Mouse (Mus musculus) limb, embryonic 10.5 days (tissue): ENCODE measurements around the gene Fam214a. TPM values are rescaled to one million over a fixed set of nuclear protein-coding genes. Genes with fewer than 3 reads are reported as not detected.

ENCODE experiments used
- DNase-seq: peaks from one replicate; pipeline ENCODE4 v3.0.0-alpha.2; 2017; ENCODE audit warnings: low spot score
- H3K27ac ChIP-seq: fragments of 300-500 bp; sonication (generic); 2 replicates; pipeline ENCODE4 v1.5.1; 2016; ENCODE audit warnings: mild to moderate bottlenecking
- H3K27me3 ChIP-seq: fragments of 300-500 bp; sonication (generic); 2 replicates; pipeline ENCODE4 v1.6.1; 2016; ENCODE audit warnings: low read depth, mild to moderate bottlenecking; ENCODE audit not compliant: poor library complexity, severe bottlenecking
- H3K36me3 ChIP-seq: fragments of 300-500 bp; sonication (generic); 2 replicates; pipeline ENCODE4 v1.6.1; 2016; ENCODE audit warnings: mild to moderate bottlenecking, moderate library complexity
- H3K4me1 ChIP-seq: fragments of 300-500 bp; sonication (generic); 2 replicates; pipeline ENCODE4 v1.6.1; 2016
- H3K4me3 ChIP-seq: fragments of 300-500 bp; sonication (generic); 2 replicates; pipeline ENCODE4 v1.5.1; 2016; ENCODE audit warnings: mild to moderate bottlenecking, moderate library complexity
- H3K9me3 ChIP-seq: fragments of 300-500 bp; sonication (generic); replicated peaks from 2 replicates; pipeline ENCODE4 v1.6.1; 2016; ENCODE audit warnings: mild to moderate bottlenecking
- WGBS: fragments of 180-500 bp; shearing (Covaris S2); methylation state at CpG from one replicate; pipeline ENCODE4 v1.1.7; 2016; 5-methylcytosine and 5-hydroxymethylcytosine counted together
- polyA plus RNA-seq: library from polyadenylated mRNA; unstranded; fragments of >200 nt; fragmentation: Nextera tagmentation; extraction: Ambion mirVana; gene quantifications from 2 replicates; pipeline ENCODE4 v1.2.1, GENCODE M21; 2016

Fam214a gene
- polyA plus RNA-seq, 1 experiment from 2014 or later = 6.4 TPM

GRCm38 (mm10) chr9:75049100-75049499 lies 96.4 kb downstream of the Fam214a start:
- H3K4me3 ChIP-seq = no peak overlapping the region
- no peaks in the 10 kb centered on the region for H3K9me3 ChIP-seq
- H3K4me1 ChIP-seq = no peaks in the 10 kb centered on the region
- WGBS = 90% methylated on average over 3 of the region's 3 CpGs
- DNase-seq = no peak
- H3K36me3 ChIP-seq = peaks cover 38% of the 10 kb centered on the region
- H3K27ac ChIP-seq = no peak overlapping the region
- no peaks in the 10 kb centered on the region for H3K27me3 ChIP-seq

GRCm38 (mm10) chr9:75050003-75050402 lies 97.3 kb downstream of the Fam214a start:
- Histone ChIP-seq H3K4me3 (no peak overlapping the region), H3K27ac (no peak overlapping the region), H3K9me3 (no peaks in the 10 kb centered on the region), H3K4me1 (no peaks in the 10 kb centered on the region), H3K27me3 (no peaks in the 10 kb centered on the region), H3K36me3 (peaks cover 44% of the 10 kb centered on the region)
- 49% methylated on average over 3 of the region's 3 CpGs for WGBS
- DNase-seq = peak; percentile 45

GRCm38 (mm10) chr9:75051841-75052240 lies 99.2 kb downstream of the Fam214a start:
- no peaks in the 10 kb centered on the region for H3K27me3 ChIP-seq
- WGBS = 93% methylated on average over 4 of the region's 4 CpGs
- no peak overlapping the region for H3K27ac ChIP-seq
- no peaks in the 10 kb centered on the region for H3K9me3 ChIP-seq
- DNase-seq = no peak
- no peak overlapping the region for H3K4me3 ChIP-seq
- peaks cover 40% of the 10 kb centered on the region for H3K36me3 ChIP-seq
- H3K4me1 ChIP-seq = no peaks in the 10 kb centered on the region

- no peaks in the 10 kb centered on the region for H3K4me1 ChIP-seq
- H3K36me3 ChIP-seq = peaks cover 60% of the 10 kb centered on the region
- H3K27ac ChIP-seq = no peak overlapping the region
- H3K9me3 ChIP-seq = no peaks in the 10 kb centered on the region
- 92% methylated on average over 5 of the region's 5 CpGs for WGBS
- DNase-seq = no peak
- H3K27me3 ChIP-seq = no peaks in the 10 kb centered on the region
- H3K4me3 ChIP-seq = no peak overlapping the region
Observed at GRCm38 (mm10) chr9:75055046-75055445, 102.4 kb downstream of the Fam214a start.

- no peak overlapping the region for H3K27ac ChIP-seq
Observed at GRCm38 (mm10) chr9:75064678-75065331, 112.1 kb downstream of the Fam214a start.

GRCm38 (mm10) chr9:75070457-75071028 lies 117.9 kb downstream of the Fam214a start, which contains the start of gene Myo5a:
Gene Myo5a, plus strand, starts transcription at chr9:75071015.
- Histone ChIP-seq H3K4me1 (peaks cover 17% of the 10 kb centered on the region), H3K36me3 (no peaks in the 10 kb centered on the region), H3K27me3 (peaks cover 4% of the 10 kb centered on the region; the same call in 1 of the 2 replicates), H3K4me3 (peak within 1 kb of the TSS; percentile 84), H3K9me3 (no peaks in the 10 kb centered on the region), H3K27ac (peak within 1 kb of the TSS; percentile 93)
- 23% methylated on average over 23 of the region's 23 CpGs for WGBS
- DNase-seq = no peak

More at GRCm38 (mm10) chr9:75064678-75065331, 112.1 kb downstream of the Fam214a start:
- Histone ChIP-seq H3K27me3 (peaks cover under 1% of the 10 kb centered on the region; the same call in 1 of the 2 replicates), H3K4me3 (no peak overlapping the region), H3K4me1 (no peaks in the 10 kb centered on the region), H3K36me3 (peaks cover 11% of the 10 kb centered on the region), H3K9me3 (no peaks in the 10 kb centered on the region)
- DNase-seq = no peak
- 86% methylated on average over 9 of the region's 9 CpGs for WGBS

GRCm38 (mm10) chr9:75071029-75071705 lies 118.5 kb downstream of the Fam214a start:
- DNase-seq = peak; percentile 87
- Histone ChIP-seq H3K27me3 (peaks cover 4% of the 10 kb centered on the region; the same call in 1 of the 2 replicates), H3K36me3 (no peaks in the 10 kb centered on the region), H3K4me1 (peaks cover 17% of the 10 kb centered on the region), H3K9me3 (no peaks in the 10 kb centered on the region), H3K27ac (peak overlapping the region; percentile 93), H3K4me3 (peak overlapping the region; percentile 84)
- under 1% methylated on average over 59 of the region's 92 CpGs for WGBS

GRCm38 (mm10) chr9:75071706-75072192 lies 119.1 kb downstream of the Fam214a start:
- Histone ChIP-seq H3K27ac (peak overlapping the region; percentile 93), H3K4me1 (peaks cover 17% of the 10 kb centered on the region), H3K36me3 (no peaks in the 10 kb centered on the region), H3K27me3 (peaks cover 4% of the 10 kb centered on the region; the same call in 1 of the 2 replicates), H3K9me3 (no peaks in the 10 kb centered on the region), H3K4me3 (peak overlapping the region; percentile 84)
- under 1% methylated on average over 29 of the region's 29 CpGs for WGBS
- DNase-seq = no peak

GRCm38 (mm10) chr9:75072361-75072760 lies 119.7 kb downstream of the Fam214a start:
- Histone ChIP-seq H3K4me1 (peaks cover 17% of the 10 kb centered on the region), H3K4me3 (peak overlapping the region; percentile 84), H3K9me3 (no peaks in the 10 kb centered on the region), H3K27me3 (peaks cover 4% of the 10 kb centered on the region; the same call in 1 of the 2 replicates), H3K36me3 (no peaks in the 10 kb centered on the region), H3K27ac (peak overlapping the region; percentile 93; the same call in 1 of the 2 replicates)
- DNase-seq = no peak
- WGBS = 25% methylated on average over 3 of the region's 3 CpGs

DNA sequence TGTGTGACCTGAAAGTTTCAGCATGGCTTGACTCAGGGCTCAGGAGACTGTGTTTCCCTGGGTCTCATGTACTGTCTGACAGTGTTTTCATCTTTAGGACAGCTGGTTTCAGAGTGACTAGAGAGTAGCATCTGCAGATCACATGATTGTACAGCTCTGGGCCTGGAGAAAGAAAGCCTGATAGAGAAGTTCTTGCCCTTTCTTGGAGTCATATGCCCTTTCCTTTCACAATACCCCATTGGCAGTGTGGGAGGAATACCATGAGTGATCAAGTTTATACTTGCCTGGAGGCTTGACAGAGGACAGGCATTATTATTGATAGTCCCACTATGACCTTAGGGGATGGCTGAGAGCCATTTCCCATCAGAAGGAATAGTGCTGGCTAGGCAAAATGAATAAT lies 124.5 kb downstream of the Fam214a start:
- DNase-seq = no peak
- H3K27me3 ChIP-seq = no peaks in the 10 kb centered on the region
- H3K4me1 ChIP-seq = peaks cover 3% of the 10 kb centered on the region

More for the DNA sequence above, 124.5 kb downstream of the Fam214a start:
- Histone ChIP-seq H3K36me3 (no peaks in the 10 kb centered on the region), H3K27ac (no peak overlapping the region), H3K4me3 (no peak overlapping the region), H3K9me3 (no peaks in the 10 kb centered on the region)
